Mouse (Mus musculus) erythroblast, embryonic 14.5 days (primary cell): ENCODE measurements around the gene Susd6.

Experiments used
- GATA1 ChIP-seq: IDR thresholded peaks from 2 replicates; pipeline ENCODE4 v1.6.1; 2012; ENCODE audit warnings: low read length, inconsistent platforms, mixed read lengths
- TAL1 ChIP-seq: IDR thresholded peaks from 3 replicates; pipeline ENCODE4 v1.6.1; 2012; ENCODE audit warnings: low read length, inconsistent platforms, mixed read lengths

DNA sequence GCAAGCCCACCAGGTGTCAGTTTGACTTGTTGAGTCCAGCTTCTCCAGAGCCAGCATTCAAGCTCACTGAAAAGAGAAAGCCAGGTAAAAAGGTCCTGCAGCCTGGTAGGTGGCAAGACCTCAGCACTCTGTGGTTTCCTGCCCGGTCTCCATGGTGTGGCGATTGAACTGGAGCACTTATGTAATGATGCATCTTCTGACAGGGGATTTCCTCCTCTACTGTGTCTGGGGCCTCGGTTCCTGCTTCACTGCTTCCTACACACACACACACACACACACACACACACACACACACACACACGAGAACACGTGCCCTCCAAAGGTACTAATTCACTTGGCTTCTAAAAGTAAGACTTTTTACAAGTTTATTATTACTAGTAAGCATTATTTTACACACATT is 2.6 kb downstream of the Susd6 start:
- TF ChIP-seq GATA1 (no peak), TAL1 (no peak)
